Mouse (Mus musculus) megakaryocyte, embryonic 14.5 days (primary cell): ENCODE measurements around the gene Fsd2. TPM values are rescaled to one million over a fixed set of nuclear protein-coding genes. Genes with fewer than 3 reads are reported as not detected.
A peak's percentile ranks its signal among the peaks of the same experiment; 100 is the strongest.

ENCODE experiments used
- H3K27me3 ChIP-seq: replicated peaks from 2 replicates; pipeline ENCODE3; 2012; ENCODE audit warnings: inconsistent platforms
- H3K36me3 ChIP-seq: replicated peaks from 2 replicates; pipeline ENCODE3; 2012; ENCODE audit warnings: low read length, inconsistent platforms, mixed read lengths
- H3K4me1 ChIP-seq: 2 replicates; pipeline ENCODE4 v1.6.1; 2012; ENCODE audit warnings: inconsistent platforms
- H3K4me3 ChIP-seq: replicated peaks from 2 replicates; pipeline ENCODE3; 2012; ENCODE audit warnings: moderate library complexity, mild to moderate bottlenecking, inconsistent platforms
- H3K9me3 ChIP-seq: 2 replicates; pipeline ENCODE4 v1.6.1; 2012; ENCODE audit warnings: inconsistent platforms
- FLI1 ChIP-seq: IDR thresholded peaks from 2 replicates; pipeline ENCODE4 v1.6.1; 2012; ENCODE audit warnings: low read length, inconsistent platforms, mixed read lengths
- GATA1 ChIP-seq: IDR thresholded peaks from 3 replicates; pipeline ENCODE4 v1.6.1; 2012; ENCODE audit warnings: mixed read lengths, low read length, inconsistent platforms, borderline replicate concordance
- polyA plus RNA-seq: library from polyadenylated mRNA; stranded (reverse); fragments of >175 nt; gene quantifications from 2 replicates; pipeline ENCODE4 v1.2.3, GENCODE M21; 2012; ENCODE audit warnings: low replicate concordance; ENCODE audit not compliant: insufficient read depth

The Fsd2 gene
- polyA plus RNA-seq, 1 experiment: not detected

DNA sequence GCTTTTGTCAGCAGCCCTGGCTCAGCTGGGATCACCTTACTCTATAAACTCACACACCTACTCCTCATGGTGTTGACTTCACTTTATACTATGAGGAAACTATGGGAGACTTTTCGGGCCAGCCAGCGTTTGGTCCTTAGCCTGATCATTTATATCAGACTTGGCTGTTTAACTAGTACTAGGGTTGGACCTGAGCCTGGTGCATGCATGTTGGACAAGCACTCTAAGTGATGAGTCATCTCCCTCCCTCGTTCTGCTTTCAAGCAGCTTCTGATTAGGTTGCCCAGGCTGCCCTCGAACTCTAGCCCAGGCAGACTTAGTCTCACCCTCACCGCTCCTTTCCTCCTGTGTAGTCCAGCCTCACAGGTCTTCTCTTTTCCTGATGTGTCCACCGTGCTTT, 6.7 kb upstream of the Fsd2 start:
- peak overlapping the region; percentile 94 for H3K4me3 ChIP-seq
- H3K9me3 ChIP-seq: no peaks in the 10 kb centered on the region
- H3K36me3 ChIP-seq: peaks cover 49% of the 10 kb centered on the region
- TF ChIP-seq GATA1: no peak
- no peak for TF ChIP-seq FLI1
- H3K4me1 ChIP-seq: peaks cover 62% of the 10 kb centered on the region
- H3K27me3 ChIP-seq: no peaks in the 10 kb centered on the region

DNA sequence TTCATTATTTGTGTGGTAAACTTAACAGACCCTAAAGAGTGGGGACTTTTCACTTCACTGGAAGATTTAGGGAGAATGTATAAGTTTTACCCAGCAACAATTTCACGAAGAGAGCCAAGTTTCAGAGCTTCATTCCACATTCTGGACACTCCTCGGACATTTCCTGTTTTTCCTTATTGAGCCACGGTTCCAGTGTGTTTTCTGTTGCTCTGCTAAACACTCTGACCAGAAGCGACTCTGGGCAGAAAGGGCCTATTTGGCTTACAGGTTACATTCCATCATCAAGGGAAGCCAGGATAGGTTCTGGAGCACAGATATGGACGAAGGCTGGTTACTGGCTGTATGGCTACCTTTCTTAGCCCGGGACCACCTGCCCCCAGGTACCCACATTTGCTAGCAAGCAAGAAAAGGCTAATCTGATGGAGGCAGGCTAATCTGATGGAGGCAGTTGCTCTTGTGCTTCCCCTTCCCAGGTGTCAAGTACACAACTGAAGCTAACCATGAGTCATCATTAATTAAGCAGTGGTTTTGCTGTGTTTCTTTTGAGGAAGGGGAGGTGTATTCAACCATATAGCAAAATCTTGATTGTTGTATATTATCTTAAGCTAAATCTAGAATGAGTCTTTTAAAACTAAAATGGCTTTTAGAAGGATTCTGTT, 6.0 kb upstream of the Fsd2 start:
- peaks cover 55% of the 10 kb centered on the region for H3K4me1 ChIP-seq
- TF ChIP-seq FLI1 (no peak), GATA1 (no peak; the same call in 2 of the 3 replicates)
- peak overlapping the region; percentile 94 for H3K4me3 ChIP-seq

DNA sequence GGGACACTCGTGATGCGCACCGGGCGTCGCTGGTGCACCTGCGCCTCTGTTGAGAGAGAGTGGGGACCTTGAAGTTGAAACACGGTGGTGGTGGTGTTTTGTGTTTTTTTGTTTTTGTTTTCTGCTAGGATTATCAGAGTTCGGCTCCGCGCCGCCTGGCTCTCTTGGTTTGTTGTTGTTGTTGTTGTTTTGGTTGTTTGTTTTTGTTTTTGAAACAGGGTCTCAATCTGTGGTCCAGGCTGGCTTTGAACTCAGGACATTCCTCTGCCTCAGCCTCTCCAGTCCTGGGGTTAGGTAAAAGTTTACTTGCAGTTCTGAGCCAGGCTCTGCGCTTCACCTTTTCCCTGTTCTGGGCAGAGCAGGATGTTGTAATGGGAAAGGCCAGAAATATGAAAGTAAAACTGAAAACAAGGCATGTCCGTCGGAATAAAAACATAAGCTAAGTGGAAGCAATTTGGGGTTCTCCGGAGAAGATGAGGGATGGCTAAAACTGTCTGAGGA, 5.2 kb upstream of the Fsd2 start:
- Histone ChIP-seq H3K4me1 (peaks cover 53% of the 10 kb centered on the region), H3K9me3 (no peaks in the 10 kb centered on the region), H3K27me3 (no peaks in the 10 kb centered on the region), H3K36me3 (peaks cover 35% of the 10 kb centered on the region), H3K4me3 (peak overlapping the region; percentile 94)
- TF ChIP-seq GATA1: no peak
- TF ChIP-seq FLI1: no peak

More for the DNA sequence above, 6.0 kb upstream of the Fsd2 start:
- H3K27me3 ChIP-seq: no peaks in the 10 kb centered on the region
- no peaks in the 10 kb centered on the region for H3K9me3 ChIP-seq
- peaks cover 42% of the 10 kb centered on the region for H3K36me3 ChIP-seq

DNA sequence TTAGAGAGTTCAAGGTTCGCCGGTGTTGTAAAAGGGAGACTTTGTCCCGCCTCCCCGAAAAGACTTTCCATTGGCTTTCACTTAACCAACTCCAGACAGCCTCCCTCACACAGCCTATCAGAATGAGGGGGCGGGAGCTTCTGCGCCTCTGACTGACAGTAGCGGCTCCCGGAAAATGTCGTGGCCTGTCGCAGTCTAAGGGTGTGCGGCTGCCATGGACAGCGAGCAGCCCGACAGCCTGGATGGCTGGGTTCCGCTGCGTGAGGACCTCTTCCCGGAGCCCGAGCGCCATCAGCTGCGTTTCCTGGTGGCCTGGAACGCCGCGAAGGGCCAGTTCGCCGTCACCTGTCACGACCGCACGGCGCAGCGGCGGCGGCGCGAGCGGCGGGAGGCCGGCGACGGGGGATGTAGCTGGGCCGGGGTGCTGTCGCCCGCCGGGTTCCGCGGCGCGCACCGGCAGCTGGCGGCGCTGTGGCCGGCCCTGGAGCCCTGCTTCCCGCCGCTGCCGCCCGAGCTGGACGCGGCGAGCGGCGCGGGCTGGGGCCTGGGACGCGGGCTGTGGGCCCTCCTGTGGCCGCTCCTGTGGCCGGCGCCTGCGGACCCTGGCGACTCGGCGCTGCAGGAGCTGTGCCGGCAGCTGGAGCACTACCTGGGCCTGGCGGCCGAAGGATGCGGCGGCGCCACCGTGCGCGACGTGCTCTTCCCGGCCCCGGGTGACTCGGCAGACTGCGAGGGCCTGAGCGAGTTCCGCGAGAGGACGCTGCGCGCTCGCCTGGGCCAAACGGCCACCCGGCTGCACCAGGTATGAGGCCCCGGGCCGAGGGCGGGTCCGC, 4.6 kb upstream of the Fsd2 start, which contains the start of gene Whamm:
Gene Whamm, plus strand, starts transcription at position 159 of the 833 bp plus-strand sequence.
- peaks cover 50% of the 10 kb centered on the region for H3K4me1 ChIP-seq

DNA sequence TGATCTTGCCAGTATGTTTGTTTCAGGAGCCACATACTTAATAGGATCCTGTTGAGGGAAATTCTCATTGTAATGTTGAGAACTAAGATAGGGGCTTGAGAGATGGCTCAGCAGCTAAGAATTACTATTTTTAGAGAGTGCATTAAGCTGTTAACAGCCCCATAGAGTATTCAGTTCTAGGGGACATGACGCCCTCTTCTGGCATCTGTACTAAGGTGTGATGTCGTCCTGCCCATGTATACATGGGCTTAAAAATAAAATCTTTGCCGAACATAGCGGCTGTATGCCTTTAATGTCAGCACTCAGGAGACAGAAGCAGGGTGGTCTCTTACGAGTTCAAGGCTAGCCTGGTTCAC, 4.0 kb upstream of the Fsd2 start:
- H3K9me3 ChIP-seq: no peaks in the 10 kb centered on the region
- peaks cover 22% of the 10 kb centered on the region for H3K36me3 ChIP-seq
- peaks cover 44% of the 10 kb centered on the region for H3K4me1 ChIP-seq
- peak overlapping the region; percentile 94 for H3K4me3 ChIP-seq
- no peak for TF ChIP-seq GATA1
- no peak for TF ChIP-seq FLI1
- no peaks in the 10 kb centered on the region for H3K27me3 ChIP-seq

More for the DNA sequence above, 4.6 kb upstream of the Fsd2 start, which contains the start of gene Whamm:
- Histone ChIP-seq H3K9me3 (no peaks in the 10 kb centered on the region), H3K27me3 (no peaks in the 10 kb centered on the region), H3K4me3 (peak within 1 kb of the TSS; percentile 94), H3K36me3 (peaks cover 28% of the 10 kb centered on the region)
- TF ChIP-seq FLI1: no peak
- TF ChIP-seq GATA1: no peak

DNA sequence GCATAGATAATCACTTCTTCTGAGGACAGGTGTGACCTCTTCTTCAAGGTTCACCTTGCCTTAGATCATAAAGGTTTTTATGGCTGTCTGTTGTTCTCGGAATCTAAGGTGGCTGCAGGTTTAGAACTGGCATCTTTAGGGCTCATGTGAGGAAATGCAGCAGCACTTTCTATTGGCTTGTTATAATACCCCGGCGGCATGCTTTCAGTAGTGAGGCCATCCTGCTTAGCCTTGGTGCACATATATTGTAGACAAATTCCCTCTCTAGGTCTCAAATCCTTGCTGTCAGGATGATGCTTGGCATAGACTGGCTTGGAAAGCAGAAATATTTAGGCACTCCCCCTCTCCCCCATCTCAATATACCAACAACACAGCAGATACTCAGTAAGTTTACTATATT, 3.5 kb upstream of the Fsd2 start:
- Histone ChIP-seq H3K4me3 (no peak overlapping the region), H3K36me3 (peaks cover 17% of the 10 kb centered on the region), H3K27me3 (peaks cover 3% of the 10 kb centered on the region), H3K9me3 (no peaks in the 10 kb centered on the region), H3K4me1 (peaks cover 44% of the 10 kb centered on the region)
- TF ChIP-seq FLI1 (no peak), GATA1 (no peak)

DNA sequence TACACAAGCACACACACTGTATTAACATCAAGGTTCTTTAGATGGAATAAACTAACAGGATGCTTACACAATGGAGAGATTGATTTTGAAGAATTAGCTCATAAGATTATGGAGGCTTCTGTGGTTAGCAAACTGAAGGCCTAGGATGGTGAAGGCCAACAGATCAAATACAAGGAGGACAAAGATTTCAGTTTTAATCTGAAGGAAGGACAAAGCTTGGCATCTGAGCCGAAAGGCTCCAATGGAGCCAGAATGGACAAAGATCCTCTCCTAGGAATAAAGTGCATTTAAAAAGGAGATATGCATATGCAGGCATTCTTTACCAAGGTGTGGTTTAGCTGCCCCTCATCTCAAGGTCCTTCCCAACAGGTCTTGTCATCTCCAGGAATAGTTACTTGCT, 3.1 kb upstream of the Fsd2 start:
- no peak overlapping the region for H3K4me3 ChIP-seq
- no peaks in the 10 kb centered on the region for H3K9me3 ChIP-seq
- no peak for TF ChIP-seq FLI1
- TF ChIP-seq GATA1: no peak
- H3K36me3 ChIP-seq: peaks cover 13% of the 10 kb centered on the region
- peaks cover 41% of the 10 kb centered on the region for H3K4me1 ChIP-seq
- peaks cover 3% of the 10 kb centered on the region for H3K27me3 ChIP-seq

DNA sequence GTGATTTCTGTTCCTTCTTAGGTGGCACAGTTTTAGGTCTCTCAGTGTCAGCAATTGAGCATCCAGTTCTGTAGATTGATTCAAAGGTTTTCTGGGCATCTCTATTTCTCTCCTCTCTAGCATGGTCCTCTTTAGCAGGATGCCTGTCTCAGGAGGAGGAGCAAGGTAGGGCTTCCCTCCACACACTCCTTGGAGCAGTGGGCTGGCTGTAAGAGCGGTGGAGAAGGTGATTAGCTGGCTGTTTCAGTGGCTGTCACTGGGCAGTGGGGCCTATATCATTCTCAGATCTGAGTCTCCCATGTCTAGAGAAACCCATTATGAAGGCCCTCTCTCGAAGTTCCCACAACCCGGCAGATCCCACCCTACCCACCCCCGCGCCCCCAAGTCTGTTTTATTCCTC, 652 bp upstream of the Fsd2 start:
- H3K4me3 ChIP-seq: no peak overlapping the region
- H3K36me3 ChIP-seq: no peaks in the 10 kb centered on the region
- no peaks in the 10 kb centered on the region for H3K9me3 ChIP-seq
- peaks cover 23% of the 10 kb centered on the region for H3K4me1 ChIP-seq
- H3K27me3 ChIP-seq: peaks cover 13% of the 10 kb centered on the region
- TF ChIP-seq GATA1: no peak
- TF ChIP-seq FLI1: no peak

DNA sequence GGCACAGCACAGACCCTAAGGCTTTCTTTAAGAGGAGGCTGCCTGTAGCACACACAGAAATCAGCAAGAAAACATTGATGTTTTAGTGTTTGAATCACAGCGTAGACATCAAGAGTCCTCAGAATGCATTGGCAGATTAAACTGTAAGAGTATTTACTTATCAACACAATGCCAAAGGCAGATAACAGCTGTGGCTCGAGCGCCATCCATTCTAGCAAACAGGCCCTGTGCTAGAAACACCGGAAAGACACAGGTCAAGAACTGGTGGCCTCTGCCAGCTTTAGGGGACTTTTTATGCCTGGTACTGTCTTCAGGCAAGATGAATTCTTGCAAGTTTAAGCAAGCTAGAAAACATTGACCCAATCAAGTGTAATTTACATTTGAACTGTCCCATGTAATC, 412 bp downstream of the Fsd2 start:
- Histone ChIP-seq H3K36me3 (no peaks in the 10 kb centered on the region), H3K27me3 (peaks cover 13% of the 10 kb centered on the region), H3K4me3 (no peak overlapping the region), H3K9me3 (no peaks in the 10 kb centered on the region), H3K4me1 (peaks cover 23% of the 10 kb centered on the region)
- TF ChIP-seq GATA1 (no peak), FLI1 (no peak)
